Mouse (Mus musculus) liver, adult 2 months (tissue): ENCODE results near the gene Npffr2.

Source experiments
- CTCF ChIP-seq: fragments of 200-500 bp; IDR thresholded peaks from 2 replicates; pipeline ENCODE4 v1.5.1; 2011; ENCODE audit warnings: low read depth, low read length, control low read depth
- POLR2A ChIP-seq: fragments of 200-500 bp; IDR thresholded peaks from 2 replicates; pipeline ENCODE4 v1.6.1; 2011; ENCODE audit warnings: low read length, control low read depth; ENCODE audit not compliant: insufficient read depth; ENCODE audit errors: extremely low read depth

DNA sequence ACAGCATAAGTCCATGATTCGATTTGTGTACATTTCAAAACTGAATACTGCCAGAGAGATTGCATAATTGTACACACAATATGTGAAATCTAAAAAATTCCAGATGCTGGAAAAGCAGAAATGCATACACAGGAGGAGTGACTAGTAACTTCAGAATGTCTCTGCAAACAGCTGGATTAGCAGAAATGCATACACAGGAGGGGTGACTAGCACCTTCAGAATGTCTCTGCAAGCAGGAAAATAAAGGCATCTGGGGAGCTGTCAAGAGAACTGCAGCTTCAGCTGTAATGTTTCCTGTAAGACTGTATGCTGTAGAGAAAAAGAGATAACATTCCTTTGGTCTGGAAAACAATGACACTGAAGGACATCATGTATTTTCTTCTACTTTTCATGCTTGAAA is 51.4 kb downstream of the Npffr2 start:
- TF ChIP-seq POLR2A (no peak), CTCF (no peak)
